Mouse (Mus musculus): ENCODE measurements around the gene Cd84.

Cd84 gene

DNA sequence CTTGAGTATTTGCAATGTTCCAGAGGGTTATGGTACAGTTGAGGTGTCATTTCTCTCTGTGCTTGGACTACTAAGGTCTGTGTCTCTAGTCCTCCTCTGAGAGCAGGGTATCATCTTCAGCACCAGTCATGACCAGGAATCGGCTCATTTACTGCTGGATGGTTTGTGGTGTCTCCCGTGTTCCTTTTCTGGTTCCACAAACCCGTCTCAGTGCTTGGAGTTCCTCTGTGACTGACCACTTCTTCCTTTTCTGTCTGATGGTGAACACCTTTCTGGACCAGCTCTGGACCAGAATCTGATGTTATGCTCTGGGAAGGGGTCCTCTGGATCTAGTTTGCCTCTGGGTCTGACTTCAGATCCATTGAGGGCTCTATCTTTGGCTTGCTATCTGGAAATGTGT is at the start of gene Cd84:
Gene Cd84, plus strand, starts transcription at position 210 of the 400 bp plus-strand sequence.
- in situ Hi-C loops (cut with MboI; ENCODE audit: low pct_unique_long_range_greater_than_20kb in 1 of 2, low sequenced_read_pairs in 2 of 2, unreplicated experiment in 1 of 2), result no loop called here

GRCm38 (mm10) chr1:171791491-171791890 is 48.0 kb upstream of the Cd84 start:
- in situ Hi-C loops (cut with MboI; ENCODE audit: low pct_unique_long_range_greater_than_20kb in 1 of 2, low sequenced_read_pairs in 2 of 2, unreplicated experiment in 1 of 2), result no loop called here

DNA sequence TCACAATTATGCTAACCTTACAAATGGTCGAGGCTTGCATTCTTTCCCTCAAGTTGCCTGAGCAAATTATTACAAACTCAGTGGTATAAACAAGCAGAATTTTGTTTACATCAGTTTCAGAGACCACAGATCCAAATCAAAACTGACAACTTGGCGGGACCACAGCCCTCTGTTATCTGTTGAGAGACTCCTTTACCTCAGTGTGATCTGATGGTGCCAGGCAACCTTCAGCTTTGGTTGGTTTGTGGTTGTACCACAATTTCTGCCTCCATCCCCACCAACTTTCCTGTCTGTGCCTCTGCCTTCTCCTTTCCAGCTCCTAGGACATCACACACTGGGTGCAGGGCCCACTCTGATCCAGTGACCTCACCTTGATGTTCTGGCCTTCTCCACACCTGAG is 43.3 kb upstream of the Cd84 start:
- in situ Hi-C loops (cut with MboI; ENCODE audit: low pct_unique_long_range_greater_than_20kb in 1 of 2, low sequenced_read_pairs in 2 of 2, unreplicated experiment in 1 of 2), result no loop called here

DNA sequence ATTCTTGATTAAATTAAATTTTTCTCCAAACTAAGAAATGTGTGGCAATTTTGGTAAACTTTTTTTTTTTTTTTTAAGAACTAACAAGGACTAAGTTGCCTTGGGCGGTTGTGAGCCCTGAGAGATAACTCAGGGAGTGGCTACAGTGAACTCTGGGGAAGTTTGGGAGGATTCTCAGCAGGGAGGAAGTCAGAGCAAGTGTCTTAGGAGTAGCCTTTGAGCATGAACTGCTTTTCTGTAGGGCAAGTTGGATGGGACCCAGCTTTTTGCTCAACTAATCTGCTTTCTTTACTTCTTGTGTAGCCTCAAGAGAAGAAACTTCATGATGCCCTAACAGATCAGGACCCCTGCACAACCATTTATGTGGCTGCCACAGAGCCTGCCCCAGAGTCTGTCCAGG is 41.7 kb upstream of the Cd84 start:
- in situ Hi-C loops (cut with MboI; ENCODE audit: low pct_unique_long_range_greater_than_20kb in 1 of 2, low sequenced_read_pairs in 2 of 2, unreplicated experiment in 1 of 2), result no loop called here

GRCm38 (mm10) chr1:171799648-171800047 is 39.8 kb upstream of the Cd84 start:
- in situ Hi-C loops (cut with MboI; ENCODE audit: low pct_unique_long_range_greater_than_20kb in 1 of 2, low sequenced_read_pairs in 2 of 2, unreplicated experiment in 1 of 2), result loop anchor here in 1 of 2 experiments (25.0 kb wide), 1 partner anchor 438 kb away; no protein-coding TSS in a partner anchor

- in situ Hi-C loops (cut with MboI; ENCODE audit: low pct_unique_long_range_greater_than_20kb in 1 of 2, low sequenced_read_pairs in 2 of 2, unreplicated experiment in 1 of 2), result loop anchor here in 1 of 2 experiments (25.0 kb wide), 1 partner anchor 426 kb away; no protein-coding TSS in a partner anchor
Measured at GRCm38 (mm10) chr1:171811048-171811447, 28.4 kb upstream of the Cd84 start.

- in situ Hi-C loops (cut with MboI; ENCODE audit: low pct_unique_long_range_greater_than_20kb in 1 of 2, low sequenced_read_pairs in 2 of 2, unreplicated experiment in 1 of 2), result loop anchor here in 1 of 2 experiments (25.0 kb wide), 1 partner anchor 422 kb away; no protein-coding TSS in a partner anchor
Measured at GRCm38 (mm10) chr1:171815545-171816439, 23.7 kb upstream of the Cd84 start.

DNA sequence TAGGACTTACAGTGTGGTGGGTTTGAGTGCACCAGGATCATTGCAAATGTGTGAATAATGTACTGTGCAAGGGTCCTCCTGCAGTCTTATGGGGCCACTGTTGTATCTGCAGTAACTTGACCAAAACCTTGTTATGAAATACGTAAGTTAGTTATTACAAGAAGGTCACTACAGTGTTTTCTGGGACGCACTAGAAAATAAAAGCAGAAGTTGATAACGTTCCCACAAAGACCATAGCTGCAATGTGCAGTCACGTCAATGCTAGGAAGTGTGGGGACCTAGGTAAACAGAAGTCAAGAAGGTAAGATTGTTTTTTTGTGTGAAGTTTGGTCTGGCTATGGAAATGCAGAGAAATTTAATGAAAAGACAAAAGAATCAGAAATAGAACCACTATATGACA is 22.5 kb upstream of the Cd84 start:
- in situ Hi-C loops (cut with MboI; ENCODE audit: low pct_unique_long_range_greater_than_20kb in 1 of 2, low sequenced_read_pairs in 2 of 2, unreplicated experiment in 1 of 2), result loop anchor here in 1 of 2 experiments (25.0 kb wide), 1 partner anchor 420 kb away; no protein-coding TSS in a partner anchor

- in situ Hi-C loops (cut with MboI; ENCODE audit: low pct_unique_long_range_greater_than_20kb in 1 of 2, low sequenced_read_pairs in 2 of 2, unreplicated experiment in 1 of 2), result loop anchor here (10.0 to 25.0 kb wide), 2 partner anchors 173 to 416 kb away; no protein-coding TSS in a partner anchor
Measured at GRCm38 (mm10) chr1:171821331-171821730, 18.2 kb upstream of the Cd84 start.

DNA sequence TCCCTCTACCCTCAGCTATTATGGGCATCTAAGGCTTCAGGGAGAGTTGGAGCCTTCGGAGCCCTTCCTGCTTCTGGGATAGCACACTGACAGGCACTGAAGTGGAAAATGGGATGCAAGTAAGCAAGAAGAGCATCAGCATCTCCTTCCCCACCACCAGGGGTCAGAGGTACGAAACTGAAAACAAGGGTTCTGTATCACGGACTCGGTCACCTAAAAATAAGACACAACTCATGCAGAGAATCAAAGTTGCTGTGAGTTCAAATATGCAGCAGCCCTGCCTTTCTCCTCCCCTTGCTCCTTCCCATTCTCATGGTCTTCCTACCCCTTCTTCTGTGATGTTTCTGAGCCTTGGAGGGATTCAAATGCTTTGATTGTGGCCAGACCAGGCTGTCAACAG is 14.0 kb upstream of the Cd84 start:
- in situ Hi-C loops (cut with MboI; ENCODE audit: low pct_unique_long_range_greater_than_20kb in 1 of 2, low sequenced_read_pairs in 2 of 2, unreplicated experiment in 1 of 2), result loop anchor here (10.0 kb wide), 1 partner anchor 169 kb away; no protein-coding TSS in a partner anchor

GRCm38 (mm10) chr1:171826164-171826563 is 13.3 kb upstream of the Cd84 start:
- in situ Hi-C loops (cut with MboI; ENCODE audit: low pct_unique_long_range_greater_than_20kb in 1 of 2, low sequenced_read_pairs in 2 of 2, unreplicated experiment in 1 of 2), result loop anchor here (10.0 kb wide), 1 partner anchor 169 kb away; no protein-coding TSS in a partner anchor

DNA sequence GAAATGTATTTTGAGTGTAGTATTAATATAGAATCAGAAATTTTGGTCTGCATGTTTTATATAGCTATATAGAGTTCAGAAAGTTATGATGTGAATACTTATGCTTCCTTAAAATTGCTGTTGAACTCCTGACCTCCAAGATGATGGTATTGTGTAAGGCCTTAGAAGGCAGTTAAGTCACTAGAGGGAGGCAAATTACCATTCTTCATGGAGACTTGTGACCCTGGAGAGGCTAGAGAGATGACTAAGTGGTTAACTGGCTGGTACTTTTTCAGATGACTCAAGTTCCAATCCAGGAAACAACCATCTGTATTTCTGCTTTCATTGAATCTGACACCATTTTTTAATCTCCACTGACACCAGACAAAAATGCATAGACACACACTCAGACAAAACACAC is 11.8 kb upstream of the Cd84 start:
- in situ Hi-C loops (cut with MboI; ENCODE audit: low pct_unique_long_range_greater_than_20kb in 1 of 2, low sequenced_read_pairs in 2 of 2, unreplicated experiment in 1 of 2), result loop anchor here (10.0 kb wide), 1 partner anchor 167 kb away; no protein-coding TSS in a partner anchor

DNA sequence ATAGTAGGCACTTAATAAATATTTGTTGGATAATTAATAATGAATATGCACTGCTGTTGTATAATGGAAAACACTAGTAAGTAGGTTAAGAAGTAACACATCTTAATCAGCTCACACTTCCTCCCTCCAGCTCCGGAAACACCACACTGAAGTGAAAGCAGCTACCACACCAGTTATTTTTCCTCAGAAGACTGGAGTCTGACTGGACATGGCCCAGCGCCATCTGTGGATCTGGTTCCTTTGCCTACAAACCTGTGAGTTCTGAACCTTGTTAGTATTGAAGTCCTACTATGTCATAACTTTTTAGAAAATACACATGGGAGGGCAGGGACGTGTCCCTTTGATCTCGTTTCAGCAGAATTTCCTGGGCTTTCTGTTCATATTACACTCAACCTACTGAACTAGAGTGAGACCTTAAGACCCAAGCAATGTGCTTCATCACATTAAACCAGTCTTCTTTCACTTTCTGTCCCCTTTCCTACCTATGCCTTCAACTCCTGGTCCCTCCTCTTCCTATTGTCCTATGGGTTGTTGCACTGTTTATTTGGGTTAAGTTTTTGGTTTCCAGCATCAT is 1.0 kb downstream of the Cd84 start:
- in situ Hi-C loops (cut with MboI; ENCODE audit: low pct_unique_long_range_greater_than_20kb in 1 of 2, low sequenced_read_pairs in 2 of 2, unreplicated experiment in 1 of 2), result no loop called here

DNA sequence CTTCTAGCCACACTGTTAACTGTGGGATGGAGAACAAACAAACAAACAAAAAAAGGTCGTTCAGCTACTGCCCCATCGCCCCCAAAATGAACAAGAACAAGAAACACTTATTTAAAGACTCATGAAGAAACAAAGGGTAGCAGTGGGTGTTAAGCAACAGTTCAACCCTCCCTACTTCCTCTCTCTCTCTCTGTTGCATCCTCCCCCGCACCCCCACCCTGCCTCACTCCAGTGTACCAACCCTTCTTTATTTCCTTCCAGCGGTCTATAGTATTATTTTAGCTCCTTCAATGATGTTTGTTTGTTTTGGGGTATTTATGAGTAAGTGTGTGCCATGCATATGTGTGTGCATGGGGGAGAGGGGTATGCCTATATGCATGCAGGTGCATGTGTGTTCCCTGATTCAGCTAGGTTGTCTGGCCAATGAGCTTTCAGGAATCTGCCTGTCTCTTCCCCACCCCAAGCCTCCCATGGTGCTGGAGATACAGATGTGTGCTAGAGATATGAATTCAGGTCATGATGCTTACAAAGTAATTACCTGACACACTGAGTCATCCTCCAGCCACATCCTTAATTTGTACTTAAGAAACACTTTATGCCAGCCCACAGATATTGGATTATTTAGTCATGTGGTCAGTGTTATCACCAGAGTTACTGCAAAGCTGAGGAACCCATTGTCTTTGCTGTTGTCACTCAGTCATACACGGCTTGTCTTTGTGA is 5.7 kb downstream of the Cd84 start:
- in situ Hi-C loops (cut with MboI; ENCODE audit: low pct_unique_long_range_greater_than_20kb in 1 of 2, low sequenced_read_pairs in 2 of 2, unreplicated experiment in 1 of 2), result no loop called here

- in situ Hi-C loops (cut with MboI; ENCODE audit: low pct_unique_long_range_greater_than_20kb in 1 of 2, low sequenced_read_pairs in 2 of 2, unreplicated experiment in 1 of 2), result no loop called here
Measured at GRCm38 (mm10) chr1:171848201-171848600, 8.7 kb downstream of the Cd84 start.

- in situ Hi-C loops (cut with MboI; ENCODE audit: low pct_unique_long_range_greater_than_20kb in 1 of 2, low sequenced_read_pairs in 2 of 2, unreplicated experiment in 1 of 2), result no loop called here
Measured at GRCm38 (mm10) chr1:171848757-171849156, 9.3 kb downstream of the Cd84 start.

- in situ Hi-C loops (cut with MboI; ENCODE audit: low pct_unique_long_range_greater_than_20kb in 1 of 2, low sequenced_read_pairs in 2 of 2, unreplicated experiment in 1 of 2), result no loop called here
Measured at GRCm38 (mm10) chr1:171849454-171849853, 10.0 kb downstream of the Cd84 start.

DNA sequence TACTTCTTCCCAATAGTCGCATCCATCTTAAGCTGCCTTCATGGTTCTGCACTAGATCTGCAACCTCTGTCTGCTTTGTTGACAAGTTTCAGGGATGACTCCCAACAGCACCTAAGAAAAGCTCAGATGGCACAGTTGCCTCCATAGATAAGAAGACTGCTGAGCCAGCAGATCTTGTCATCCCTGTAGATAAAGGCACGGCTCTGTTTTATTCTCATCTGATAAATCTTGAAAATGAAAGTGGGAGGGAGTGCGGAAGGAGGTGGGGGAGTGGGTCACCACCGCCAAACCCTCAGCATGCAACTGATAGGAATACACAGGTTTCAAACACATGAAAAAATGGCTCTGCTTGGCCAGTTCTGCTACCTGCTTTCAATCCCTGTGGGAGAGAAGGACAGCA is 26.0 kb downstream of the Cd84 start:
- in situ Hi-C loops (cut with MboI; ENCODE audit: low pct_unique_long_range_greater_than_20kb in 1 of 2, low sequenced_read_pairs in 2 of 2, unreplicated experiment in 1 of 2), result no loop called here

DNA sequence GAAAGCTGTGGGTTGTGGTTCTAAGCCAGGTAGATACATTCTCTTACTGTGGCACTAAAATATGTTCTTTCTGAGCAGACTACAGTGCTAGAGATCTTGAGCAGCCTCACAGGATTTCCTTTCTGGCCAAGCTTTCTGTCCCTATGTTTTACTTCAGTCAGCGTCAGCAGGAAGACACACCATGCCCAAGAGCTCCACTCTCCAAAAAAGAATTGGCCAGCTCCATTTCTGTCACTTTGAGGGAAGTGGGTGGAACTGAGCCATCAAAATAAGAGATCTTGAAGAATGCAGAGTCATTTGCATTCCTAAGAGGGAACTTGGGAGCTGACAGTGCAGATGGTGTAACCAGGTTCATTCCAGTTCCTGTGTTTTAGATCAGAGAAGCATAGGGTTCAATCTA is 47.5 kb downstream of the Cd84 start:
- in situ Hi-C loops (cut with MboI; ENCODE audit: low pct_unique_long_range_greater_than_20kb in 1 of 2, low sequenced_read_pairs in 2 of 2, unreplicated experiment in 1 of 2), result no loop called here

All from mouse embryonic stem cell (cell line).